Mouse (Mus musculus) forebrain, embryonic 14.5 days (tissue): ENCODE measurements around the gene Olfr317. TPM values are rescaled to one million over a fixed set of nuclear protein-coding genes. Genes with fewer than 3 reads are reported as not detected.
A peak's percentile ranks its signal among the peaks of the same experiment; 100 is the strongest.
"Not testable (repeated sequence)": the region's sequence is repeated elsewhere in the genome, so short reads cannot be mapped to it uniquely, and the experiment has no call there.

Source experiments
- ATAC-seq: fragments of 200-750 bp; cut with Nextera tagmentation; 2 replicates; pipeline ENCODE4 v1.8.0; 2017; ENCODE audit warnings: mild to moderate bottlenecking, moderate library complexity
- DNase-seq: peaks from one replicate; pipeline ENCODE4 v3.0.0-alpha.2; 2015; ENCODE audit warnings: low spot score
- H3K27ac ChIP-seq: fragments of 300-500 bp; sonication (generic); 2 replicates; pipeline ENCODE4 v1.5.1; 2014; ENCODE audit warnings: low read depth, mild to moderate bottlenecking, control low read depth, low read length, moderate library complexity
- H3K27me3 ChIP-seq: fragments of 300-500 bp; sonication (generic); replicated peaks from 2 replicates; pipeline ENCODE4 v1.6.1; 2014; ENCODE audit warnings: low read length, control low read depth, mixed read lengths; ENCODE audit not compliant: control insufficient read depth, insufficient read depth
- H3K36me3 ChIP-seq: fragments of 300-500 bp; sonication (generic); 2 replicates; pipeline ENCODE4 v1.6.1; 2014; ENCODE audit warnings: low read length, control low read depth; ENCODE audit not compliant: control insufficient read depth, insufficient read depth
- H3K4me1 ChIP-seq: fragments of 300-500 bp; sonication (generic); 2 replicates; pipeline ENCODE4 v1.6.1; 2014; ENCODE audit warnings: antibody characterized with exemption, low read length, control low read depth; ENCODE audit not compliant: control insufficient read depth, insufficient read depth
- H3K4me2 ChIP-seq: fragments of 300-500 bp; sonication (generic); 2 replicates; pipeline ENCODE4 v1.6.1; 2014; ENCODE audit warnings: mild to moderate bottlenecking, control low read depth, low read length
- H3K4me3 ChIP-seq: fragments of 300-500 bp; sonication (generic); 2 replicates; pipeline ENCODE4 v1.5.1; 2014; ENCODE audit warnings: low read depth, low read length, control low read depth
- H3K9ac ChIP-seq: fragments of 300-500 bp; sonication (generic); 2 replicates; pipeline ENCODE4 v1.6.1; 2014; ENCODE audit warnings: mild to moderate bottlenecking, low read length, control low read depth, moderate library complexity
- H3K9me3 ChIP-seq: fragments of 300-500 bp; sonication (generic); replicated peaks from 2 replicates; pipeline ENCODE4 v1.6.1; 2016; ENCODE audit warnings: low read length, control low read depth, mixed read lengths; ENCODE audit not compliant: control insufficient read depth
- WGBS: fragments of 180-500 bp; shearing (Covaris S2); extraction: QIAGEN DNeasy Blood & Tissue Kit; methylation state at CpG from one replicate; pipeline ENCODE4 v1.1.7; 2014; 5-methylcytosine and 5-hydroxymethylcytosine counted together
- polyA plus RNA-seq: library from polyadenylated mRNA; unstranded; fragments of >200 nt; fragmentation: Nextera tagmentation; extraction: Ambion mirVana; gene quantifications from 2 replicates; pipeline ENCODE4 v1.2.1, GENCODE M21; 2014

Gene Olfr317
- 0.10 TPM in 1 of 2 replicates, not detected in the other for polyA plus RNA-seq

- WGBS = 69% methylated on average over 4 of the region's 4 CpGs
- H3K4me2 ChIP-seq = no peak within 1 kb of the TSS
- H3K27ac ChIP-seq = no peak within 1 kb of the TSS
- DNase-seq (no peak), ATAC-seq (no peak)
- H3K9me3 ChIP-seq = no peaks in the 10 kb centered on the region
- H3K4me3 ChIP-seq = no peak within 1 kb of the TSS
- H3K36me3 ChIP-seq = no peaks in the 10 kb centered on the region
- no peak within 1 kb of the TSS for H3K9ac ChIP-seq
- no peaks in the 10 kb centered on the region for H3K4me1 ChIP-seq
- no peaks in the 10 kb centered on the region for H3K27me3 ChIP-seq
Observed at GRCm38 (mm10) chr11:58738792-58739262, at the start of gene Olfr317. TSS of gene Olfr317 (minus strand) at chr11:58739212.

GRCm38 (mm10) chr11:58788346-58788745 lies 49.3 kb upstream of the Olfr317 start:
- Histone ChIP-seq H3K36me3 (no peaks in the 10 kb centered on the region), H3K27ac (no peak overlapping the region), H3K9ac (no peak overlapping the region), H3K4me3 (no peak overlapping the region), H3K4me1 (no peaks in the 10 kb centered on the region), H3K4me2 (no peak overlapping the region), H3K9me3 (no peaks in the 10 kb centered on the region), H3K27me3 (no peaks in the 10 kb centered on the region)
- DNase-seq = no peak
- no peak for ATAC-seq
- WGBS = 91% methylated on average over 8 of the region's 8 CpGs

GRCm38 (mm10) chr11:58787651-58788050 lies 48.6 kb upstream of the Olfr317 start:
- H3K4me1 ChIP-seq = no peaks in the 10 kb centered on the region
- no peaks in the 10 kb centered on the region for H3K27me3 ChIP-seq
- no peak overlapping the region for H3K4me2 ChIP-seq
- H3K36me3 ChIP-seq = no peaks in the 10 kb centered on the region
- no peak for ATAC-seq
- whole genome bisulfite sequencing = 88% methylated on average over 10 of the region's 10 CpGs
- no peak overlapping the region for H3K27ac ChIP-seq
- H3K4me3 ChIP-seq = no peak overlapping the region
- no peak for DNase-seq
- no peaks in the 10 kb centered on the region for H3K9me3 ChIP-seq
- no peak overlapping the region for H3K9ac ChIP-seq

DNA sequence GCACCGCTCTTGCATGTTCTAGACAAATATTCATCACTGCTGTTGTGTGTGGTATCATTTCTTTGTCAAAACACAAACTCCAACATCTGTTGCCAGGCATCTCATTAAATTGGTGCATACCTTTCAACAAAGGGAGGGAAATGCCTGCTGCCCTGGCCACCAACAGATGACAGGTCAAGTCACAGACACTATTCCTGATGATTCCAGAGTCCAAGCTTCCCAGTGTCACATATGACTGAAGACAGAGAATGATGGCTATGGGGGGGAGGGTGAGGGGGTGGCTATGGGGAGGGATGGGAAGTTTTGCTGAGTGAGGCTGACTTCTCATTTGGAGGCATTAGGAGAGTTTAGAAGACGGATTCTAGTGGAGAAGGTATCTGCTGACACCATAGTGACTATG lies 45.2 kb upstream of the Olfr317 start:
- Histone ChIP-seq H3K4me2 (no peak overlapping the region), H3K27me3 (no peaks in the 10 kb centered on the region), H3K4me3 (no peak overlapping the region), H3K9me3 (no peaks in the 10 kb centered on the region), H3K27ac (no peak overlapping the region), H3K4me1 (no peaks in the 10 kb centered on the region), H3K9ac (no peak overlapping the region), H3K36me3 (no peaks in the 10 kb centered on the region)
- ATAC-seq (no peak), DNase-seq (no peak)
- WGBS = 76% methylated on average over 2 of the region's 2 CpGs

DNA sequence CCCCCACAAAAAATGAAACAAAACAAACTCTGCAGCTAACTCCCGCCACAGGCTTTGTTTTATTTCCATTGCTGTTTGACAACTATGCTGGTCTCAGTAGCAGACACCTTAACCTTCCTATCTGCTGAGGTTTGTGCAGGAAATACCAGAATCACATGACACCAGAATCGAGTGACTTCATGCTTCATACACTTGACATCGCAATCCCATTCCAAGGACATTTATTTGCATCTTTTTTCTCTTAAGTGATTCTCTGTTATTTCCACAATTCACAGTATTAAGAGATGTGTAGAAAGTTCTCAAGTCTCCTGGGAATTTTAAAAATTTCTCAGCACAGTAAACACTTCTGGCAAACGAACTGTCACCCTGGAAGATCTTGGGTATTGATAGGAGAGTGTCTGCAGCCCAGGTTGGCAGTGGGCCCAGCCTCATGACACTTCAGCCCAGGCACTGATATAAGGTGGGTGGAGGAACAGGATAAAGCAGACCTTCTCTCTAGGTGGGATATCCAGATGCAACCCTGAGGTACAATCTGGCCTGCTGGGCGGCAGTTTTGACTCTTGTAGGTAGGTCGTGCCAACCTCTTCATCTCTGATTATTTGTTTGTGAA lies 43.6 kb upstream of the Olfr317 start, which contains the start of gene Olfr314:
Gene Olfr314 (plus strand): TSS at position 473 of the 610 bp plus-strand sequence.
- no peak within 1 kb of the TSS for H3K9ac ChIP-seq
- H3K4me1 ChIP-seq = no peaks in the 10 kb centered on the region
- H3K27ac ChIP-seq = no peak within 1 kb of the TSS
- no peak within 1 kb of the TSS for H3K4me3 ChIP-seq
- H3K9me3 ChIP-seq = no peaks in the 10 kb centered on the region
- no peaks in the 10 kb centered on the region for H3K36me3 ChIP-seq
- 81% methylated on average over 6 of the region's 6 CpGs for WGBS
- H3K4me2 ChIP-seq = no peak within 1 kb of the TSS
- DNase-seq (no peak), ATAC-seq (no peak)
- H3K27me3 ChIP-seq = no peaks in the 10 kb centered on the region

DNA sequence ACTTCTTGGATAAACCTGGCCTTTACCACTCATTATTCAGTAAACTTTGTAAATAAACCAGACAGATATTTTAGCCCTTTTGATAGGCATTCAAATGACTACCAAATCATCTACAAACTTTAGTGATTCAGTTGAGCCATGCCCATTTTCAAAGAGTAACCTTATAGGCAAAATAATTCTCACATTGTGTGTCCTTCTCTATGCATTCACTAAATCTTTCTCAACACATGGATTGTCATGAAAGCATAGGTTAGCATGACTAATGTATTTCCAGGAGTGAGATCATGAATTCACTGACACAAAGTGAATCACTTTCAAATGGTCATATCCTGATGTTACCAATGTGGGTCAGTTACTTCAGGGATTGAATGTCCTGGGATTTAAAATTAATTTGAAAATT lies 33.9 kb upstream of the Olfr317 start, which contains the start of gene Olfr315:
Gene Olfr315 (plus strand): TSS at position 301 of the 400 bp plus-strand sequence.
- Histone ChIP-seq H3K4me3 (no peak within 1 kb of the TSS), H3K27ac (no peak within 1 kb of the TSS), H3K9ac (no peak within 1 kb of the TSS), H3K9me3 (no peaks in the 10 kb centered on the region), H3K4me2 (no peak within 1 kb of the TSS), H3K27me3 (no peaks in the 10 kb centered on the region), H3K4me1 (no peaks in the 10 kb centered on the region), H3K36me3 (no peaks in the 10 kb centered on the region)
- DNase-seq = no peak
- no peak for ATAC-seq

- H3K9me3 ChIP-seq = no peaks in the 10 kb centered on the region
- H3K27ac ChIP-seq = no peak within 1 kb of the TSS
- no peaks in the 10 kb centered on the region for H3K36me3 ChIP-seq
- ATAC-seq (no peak), DNase-seq (no peak)
- WGBS = 91% methylated on average over 2 of the region's 2 CpGs
- H3K4me3 ChIP-seq = no peak within 1 kb of the TSS
- no peak within 1 kb of the TSS for H3K9ac ChIP-seq
- H3K4me1 ChIP-seq = no peaks in the 10 kb centered on the region
- H3K4me2 ChIP-seq = no peak within 1 kb of the TSS
- no peaks in the 10 kb centered on the region for H3K27me3 ChIP-seq
Observed at GRCm38 (mm10) chr11:58752434-58752833, 13.4 kb upstream of the Olfr317 start, which contains the start of gene Olfr316. TSS of gene Olfr316 (plus strand) at chr11:58752734.

GRCm38 (mm10) chr11:58751096-58751495 lies 12.1 kb upstream of the Olfr317 start:
- DNase-seq, H3K4me2 ChIP-seq, ATAC-seq, H3K36me3 ChIP-seq, H3K4me1 ChIP-seq, H3K27me3 ChIP-seq, H3K27ac ChIP-seq, H3K4me3 ChIP-seq, H3K9ac ChIP-seq, H3K9me3 ChIP-seq: not testable (repeated sequence)
- WGBS = 87% methylated on average over 18 of the region's 18 CpGs

DNA sequence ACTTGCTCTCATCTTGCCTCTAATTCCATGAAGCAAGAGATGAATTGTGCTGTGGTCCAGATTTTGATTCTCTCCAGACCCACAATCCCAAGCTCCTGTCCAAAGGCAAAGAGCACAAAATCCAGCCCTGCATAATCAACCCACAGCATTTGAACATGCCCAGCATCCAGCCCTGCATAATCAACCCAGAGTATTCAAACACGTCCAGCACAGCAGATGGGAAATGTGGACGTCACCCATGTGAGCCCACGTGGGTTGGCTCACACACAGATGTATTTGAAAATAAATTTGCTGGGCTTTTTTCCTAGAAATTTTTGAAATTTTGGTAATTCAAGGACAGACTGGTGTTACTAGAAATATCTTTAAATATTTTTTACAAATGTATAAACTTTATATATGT lies 5.6 kb downstream of the Olfr317 start:
- peak; percentile 34 for DNase-seq

More for the DNA sequence above, 5.6 kb downstream of the Olfr317 start:
- no peaks in the 10 kb centered on the region for H3K4me1 ChIP-seq
- 58% methylated on average over 3 of the region's 3 CpGs for WGBS
- H3K9me3 ChIP-seq = no peaks in the 10 kb centered on the region
- H3K36me3 ChIP-seq = no peaks in the 10 kb centered on the region
- no peak for ATAC-seq
- no peak overlapping the region for H3K27ac ChIP-seq
- H3K27me3 ChIP-seq = no peaks in the 10 kb centered on the region
- H3K9ac ChIP-seq = no peak overlapping the region
- H3K4me3 ChIP-seq = no peak overlapping the region
- H3K4me2 ChIP-seq = no peak overlapping the region
